Mouse (Mus musculus): ENCODE results near the gene Thbd.

Gene Thbd

DNA sequence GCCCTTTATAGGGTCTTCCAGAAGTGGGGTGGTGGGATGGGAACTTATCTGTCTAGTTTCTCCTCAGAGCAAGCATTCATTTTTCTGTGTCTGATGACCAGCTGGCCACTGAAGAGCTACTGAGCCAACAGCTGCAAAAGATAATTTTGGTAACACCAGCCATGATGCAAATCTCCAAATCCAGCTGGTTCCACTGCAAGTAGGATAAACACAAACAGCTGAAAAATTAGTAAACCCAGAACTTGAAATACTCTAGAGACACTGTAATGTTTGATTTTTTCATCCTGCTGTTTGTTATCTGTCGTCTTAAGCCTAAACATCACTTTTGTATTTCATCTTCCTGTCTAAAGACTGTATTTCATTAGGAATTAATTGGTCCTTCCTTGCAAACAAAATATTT is 13.7 kb upstream of the Thbd start:
- DNase-seq (ENCODE audit: low spot score) = no peak

DNA sequence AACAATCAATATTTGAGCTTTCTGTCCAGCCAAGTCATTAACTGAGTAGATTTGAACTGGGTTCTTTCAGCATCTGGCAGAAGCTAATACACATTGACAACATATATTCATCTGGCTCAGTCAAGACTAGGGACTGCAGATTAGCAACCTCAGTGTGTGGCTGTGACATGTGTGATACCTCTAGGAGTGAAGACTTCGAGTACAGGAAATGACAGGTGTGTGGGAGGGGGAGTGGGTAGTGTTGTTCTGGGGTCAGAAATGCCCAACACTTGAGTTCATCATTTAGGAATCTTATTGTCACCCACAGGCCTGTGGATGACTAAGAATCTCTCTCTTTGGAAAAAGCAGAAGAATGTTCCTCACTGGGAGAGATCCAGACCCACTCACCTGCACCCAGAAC is 13.1 kb upstream of the Thbd start:
- no peak for DNase-seq (ENCODE audit: low spot score)

GRCm38 (mm10) chr2:148419776-148420175 is 11.8 kb upstream of the Thbd start:
- no peak for DNase-seq (ENCODE audit: low spot score)

GRCm38 (mm10) chr2:148419151-148419550 is 11.2 kb upstream of the Thbd start:
- DNase-seq (ENCODE audit: low spot score) = no peak

DNA sequence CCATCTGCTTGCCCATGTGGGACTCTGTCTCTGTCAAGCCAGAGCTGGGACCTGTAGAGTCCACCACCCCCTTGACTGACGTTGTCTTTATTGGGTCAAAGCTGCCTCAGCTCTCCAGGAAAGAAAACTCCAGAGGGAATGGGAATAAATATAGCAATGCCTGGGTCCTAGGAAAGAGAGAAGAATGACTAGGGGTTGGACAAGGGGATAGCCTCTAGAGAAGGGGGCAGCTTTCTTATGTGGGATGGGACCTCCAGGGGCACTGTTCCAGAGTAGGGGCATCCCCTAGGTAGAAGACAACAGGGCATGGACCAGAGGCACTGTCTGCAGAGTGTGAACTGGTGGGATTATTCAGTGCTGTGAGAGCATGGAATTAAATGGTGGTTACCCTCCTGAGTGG is 1.8 kb upstream of the Thbd start:
- DNase-seq (ENCODE audit: low spot score) = no peak

DNA sequence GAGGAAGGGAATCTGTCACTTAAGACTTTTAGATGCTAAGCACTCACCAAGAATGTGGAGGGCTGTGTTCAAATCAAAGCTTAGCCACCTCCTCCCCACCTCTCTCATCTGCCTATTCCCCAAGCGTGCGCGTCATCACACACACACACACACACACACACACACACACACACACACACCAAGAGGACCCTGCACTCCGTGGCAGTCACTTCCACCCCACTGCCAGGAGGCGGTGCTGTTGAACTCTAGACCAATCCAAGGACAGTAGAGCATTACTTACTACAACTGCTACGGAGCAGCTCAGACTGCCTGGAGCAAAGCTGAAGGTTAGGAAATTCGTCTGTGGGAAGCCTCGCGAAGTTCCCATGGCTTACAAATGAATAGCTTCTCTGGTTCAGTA is 1.2 kb upstream of the Thbd start:
- peak; percentile 65 for DNase-seq (ENCODE audit: low spot score)

DNA sequence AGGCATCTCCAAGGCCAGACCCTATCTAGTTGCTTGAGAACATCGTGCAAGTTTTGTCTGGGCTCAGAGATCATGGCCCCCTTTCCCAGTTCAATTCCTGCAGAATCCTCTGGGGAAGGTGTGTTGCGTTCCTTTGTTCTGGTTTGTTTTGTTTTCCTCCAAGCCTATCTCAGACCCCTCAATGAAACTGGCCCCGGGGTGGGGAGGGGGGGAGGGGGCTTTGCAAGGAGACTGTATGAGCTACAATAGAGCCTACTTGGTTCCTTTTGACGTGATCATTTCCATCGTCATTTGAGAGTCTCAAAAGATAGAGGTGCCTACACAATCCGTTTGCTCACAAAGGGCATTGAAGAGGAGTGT is 753 bp upstream of the Thbd start:
- no peak for DNase-seq (ENCODE audit: low spot score)

GRCm38 (mm10) chr2:148406971-148407869 is 768 bp downstream of the Thbd start:
- DNase-seq (ENCODE audit: low spot score) = no peak

- no peak for DNase-seq (ENCODE audit: low spot score)
These were observed 1.6 kb downstream of the Thbd start for GRCm38 (mm10) chr2:148406160-148406970.

DNA sequence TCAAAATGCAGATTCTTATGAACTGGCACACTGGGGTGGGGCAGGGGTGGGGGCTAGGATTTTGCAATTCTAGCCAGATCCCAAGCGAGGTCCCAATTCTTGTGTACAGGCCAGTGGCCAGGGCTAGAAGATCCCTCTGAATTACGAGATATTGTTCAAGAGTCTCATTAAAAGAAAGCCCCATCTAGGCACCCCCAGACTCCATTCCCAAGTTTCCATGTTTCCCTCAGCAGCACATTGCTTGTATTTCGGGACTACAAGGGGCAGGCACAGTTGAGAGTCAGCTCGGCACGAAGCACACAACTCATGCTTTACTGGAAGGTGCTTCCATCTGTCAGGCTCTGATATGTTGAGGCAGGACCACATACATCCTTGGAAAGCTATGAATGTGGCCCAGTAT is 3.1 kb downstream of the Thbd start:
- no peak for DNase-seq (ENCODE audit: low spot score)

DNA sequence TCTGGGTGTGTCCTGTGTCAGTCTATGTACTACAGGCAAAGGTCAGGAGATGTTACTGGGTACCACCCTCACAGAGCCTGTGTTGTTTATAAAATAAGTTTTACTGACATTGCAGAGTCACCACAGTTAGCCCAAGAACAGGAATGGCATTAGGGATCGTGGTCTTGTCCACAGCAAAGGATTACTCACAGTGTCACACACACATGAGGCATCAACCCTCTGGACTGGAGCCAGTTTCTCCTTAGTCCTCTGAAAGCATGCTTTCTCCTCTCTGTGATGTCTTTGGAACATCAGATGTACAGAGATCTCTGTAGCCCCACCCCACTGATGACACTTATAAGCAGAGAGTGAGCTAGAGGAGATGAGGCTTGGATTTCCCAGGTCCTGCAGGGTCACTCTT is 5.8 kb downstream of the Thbd start:
- no peak for DNase-seq (ENCODE audit: low spot score)

DNA sequence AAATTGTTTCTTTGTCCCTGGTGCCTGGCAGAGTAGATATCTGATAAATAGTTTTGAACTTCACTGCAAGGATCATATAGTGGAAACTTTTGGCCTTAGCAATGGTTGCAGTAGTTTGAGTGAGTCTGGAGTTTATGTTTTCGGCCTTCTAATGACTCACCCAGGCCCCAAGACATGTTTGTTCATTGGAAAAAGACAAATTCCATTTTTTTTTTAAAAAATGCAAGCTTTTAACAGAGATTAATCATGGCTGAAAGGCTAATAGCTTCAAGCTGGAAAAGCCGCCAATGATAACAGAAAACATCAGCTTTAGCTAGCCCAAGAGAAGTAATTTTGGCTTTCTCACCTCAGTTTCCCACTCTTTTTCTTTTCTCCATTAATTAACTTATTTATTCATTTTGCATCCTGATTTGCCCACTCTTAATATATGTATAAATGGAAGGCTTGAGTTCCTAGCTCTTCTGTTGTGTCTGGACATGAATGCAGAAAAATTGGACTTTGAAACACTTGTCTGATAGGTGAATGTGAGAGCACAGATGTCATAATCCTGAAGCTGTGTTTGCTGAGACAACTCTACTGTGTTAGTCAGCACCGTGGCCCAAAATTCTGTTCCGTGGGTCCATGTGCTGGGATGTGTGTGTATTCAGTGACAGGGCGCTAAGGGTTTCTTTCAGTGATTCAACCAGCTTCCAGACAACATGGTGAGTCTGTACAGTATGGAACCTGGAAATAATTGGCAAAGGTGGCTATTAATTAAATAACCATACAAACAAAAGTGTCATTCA is 8.9 kb downstream of the Thbd start:
- DNase-seq (ENCODE audit: low spot score) = no peak

DNA sequence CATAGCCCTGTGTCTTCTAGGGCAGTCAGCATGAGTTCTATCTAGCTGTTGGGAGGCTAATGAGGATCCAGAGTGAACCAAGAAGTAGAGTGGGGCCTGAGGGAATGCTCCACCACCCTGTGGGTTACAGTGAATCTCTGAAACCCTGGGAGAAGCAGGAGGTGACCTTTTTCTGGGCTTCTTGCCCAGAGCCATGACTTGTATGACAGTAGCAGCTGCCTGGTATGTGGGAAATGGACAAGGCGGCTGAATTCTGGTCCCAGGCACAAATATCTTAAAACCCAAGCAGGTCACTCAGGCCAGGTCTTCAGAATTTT is 10.2 kb downstream of the Thbd start:
- DNase-seq (ENCODE audit: low spot score) = no peak

DNA sequence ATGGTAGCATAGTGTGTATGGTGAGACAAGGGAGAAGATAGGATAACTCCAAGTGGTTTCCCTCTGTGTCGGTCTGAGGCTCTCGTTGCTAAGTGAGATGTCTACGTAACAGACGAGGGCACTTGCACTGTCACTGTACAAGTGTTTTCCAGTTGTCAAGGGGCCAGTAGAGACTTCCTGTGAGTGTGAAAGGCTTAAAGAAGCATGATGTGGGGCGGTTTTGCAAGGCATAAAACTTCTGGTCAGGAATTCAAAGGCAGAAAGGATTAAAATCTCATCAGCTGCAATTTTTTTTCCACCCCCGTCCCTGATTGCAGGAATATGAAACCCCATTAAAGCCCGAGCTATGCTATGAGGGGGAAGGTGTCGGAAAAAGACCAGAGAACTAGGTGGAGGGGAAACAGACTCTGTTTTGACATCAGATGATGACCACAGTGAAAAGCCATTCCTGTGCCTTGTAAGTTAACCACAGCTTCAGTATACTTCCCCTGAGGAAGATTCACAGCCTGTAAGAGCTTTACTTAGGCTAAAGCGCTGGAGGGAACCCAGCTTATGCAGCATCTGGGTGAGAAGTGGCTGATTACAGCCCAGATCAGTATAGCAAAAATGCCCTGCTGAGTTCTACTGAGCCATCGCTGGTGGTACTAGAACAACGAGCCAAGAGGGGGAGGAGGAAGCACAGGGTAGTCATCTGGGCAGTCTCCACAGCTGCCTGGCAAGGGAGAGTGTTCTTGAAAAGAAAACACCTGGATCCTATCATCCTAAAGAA is 10.8 kb downstream of the Thbd start:
- DNase-seq (ENCODE audit: low spot score) = no peak

GRCm38 (mm10) chr2:148396209-148396608 is 11.8 kb downstream of the Thbd start:
- no peak for DNase-seq (ENCODE audit: low spot score)

- no peak for DNase-seq (ENCODE audit: low spot score)
These were observed 12.6 kb downstream of the Thbd start, which contains the start of gene Sstr4 for GRCm38 (mm10) chr2:148395131-148396051. Gene Sstr4, plus strand, starts transcription at chr2:148395344.

DNA sequence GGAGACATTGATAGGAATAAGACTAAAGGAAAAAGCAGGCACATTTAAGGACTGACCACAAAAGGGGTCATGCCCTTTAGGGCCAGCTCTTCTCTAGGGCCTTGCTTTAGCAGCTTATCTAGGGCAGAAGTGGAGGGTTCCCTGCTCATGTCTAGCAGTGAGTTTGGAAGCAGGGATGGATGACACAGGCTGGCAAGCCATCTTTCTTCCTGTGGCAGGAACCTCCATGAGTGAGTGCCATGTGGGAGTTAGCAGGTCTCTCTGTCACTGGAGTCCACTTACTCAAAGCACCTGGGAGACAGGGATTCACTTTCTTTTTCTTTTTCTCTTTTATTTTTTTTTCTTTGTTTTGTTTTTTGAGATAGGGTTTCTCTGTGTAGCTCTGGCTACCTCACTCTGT is 14.1 kb downstream of the Thbd start:
- no peak for DNase-seq (ENCODE audit: low spot score)

- no peak for DNase-seq (ENCODE audit: low spot score)
These were observed 14.8 kb downstream of the Thbd start for GRCm38 (mm10) chr2:148393149-148393548.

- DNase-seq (ENCODE audit: low spot score) = no peak
These were observed 20.1 kb downstream of the Thbd start for GRCm38 (mm10) chr2:148387652-148388581.

- DNase-seq (ENCODE audit: low spot score) = no peak
These were observed 21.1 kb downstream of the Thbd start for GRCm38 (mm10) chr2:148386927-148387326.

Measured in testis, postnatal 14 days (tissue).